Mouse (Mus musculus) heart, embryonic 13.5 days (tissue): Measurements from ENCODE around the gene Acsm2. TPM values are rescaled to one million over a fixed set of nuclear protein-coding genes. Genes with fewer than 3 reads are reported as not detected.

Source experiments
- ATAC-seq: fragments of 200-750 bp; cut with Nextera tagmentation; 2 replicates; pipeline ENCODE4 v1.8.0; 2017; ENCODE audit warnings: moderate TSS enrichment; ENCODE audit not compliant: insufficient number of reproducible peaks, low FRiP score, low TSS enrichment; ENCODE audit errors: extremely low read depth
- H3K27ac ChIP-seq: fragments of 300-500 bp; sonication (generic); replicated peaks from 2 replicates; pipeline ENCODE4 v1.5.1; 2015; ENCODE audit warnings: moderate library complexity, mild to moderate bottlenecking, inconsistent platforms
- H3K27me3 ChIP-seq: fragments of 300-500 bp; sonication (generic); replicated peaks from 2 replicates; pipeline ENCODE4 v1.6.1; 2015; ENCODE audit warnings: mild to moderate bottlenecking, inconsistent platforms
- H3K36me3 ChIP-seq: fragments of 300-500 bp; sonication (generic); 2 replicates; pipeline ENCODE4 v1.6.1; 2015; ENCODE audit warnings: mild to moderate bottlenecking, inconsistent platforms
- H3K4me1 ChIP-seq: fragments of 300-500 bp; sonication (generic); 2 replicates; pipeline ENCODE4 v1.6.1; 2015; ENCODE audit warnings: inconsistent platforms
- H3K4me2 ChIP-seq: fragments of 300-500 bp; sonication (generic); 2 replicates; pipeline ENCODE4 v1.6.1; 2015; ENCODE audit warnings: inconsistent platforms, mild to moderate bottlenecking, moderate library complexity
- H3K4me3 ChIP-seq: fragments of 300-500 bp; sonication (generic); 2 replicates; pipeline ENCODE4 v1.5.1; 2015; ENCODE audit warnings: moderate library complexity, mild to moderate bottlenecking, inconsistent platforms
- H3K9ac ChIP-seq: fragments of 300-500 bp; sonication (generic); 2 replicates; pipeline ENCODE4 v1.6.1; 2015; ENCODE audit warnings: inconsistent platforms, mild to moderate bottlenecking, moderate library complexity
- H3K9me3 ChIP-seq: fragments of 300-500 bp; sonication (generic); 2 replicates; pipeline ENCODE4 v1.6.1; 2016; ENCODE audit warnings: inconsistent platforms
- WGBS: fragments of 180-500 bp; shearing (Covaris S2); methylation state at CpG from one replicate; pipeline ENCODE4 v1.1.7; 2015; ENCODE audit warnings: mixed read lengths; 5-methylcytosine and 5-hydroxymethylcytosine counted together
- polyA plus RNA-seq: library from polyadenylated mRNA; unstranded; fragments of >200 nt; fragmentation: Nextera tagmentation; extraction: Ambion mirVana; gene quantifications from 2 replicates; pipeline ENCODE4 v1.2.1, GENCODE M21; 2015

The Acsm2 gene
- polyA plus RNA-seq, result not detected in 2 replicates

DNA sequence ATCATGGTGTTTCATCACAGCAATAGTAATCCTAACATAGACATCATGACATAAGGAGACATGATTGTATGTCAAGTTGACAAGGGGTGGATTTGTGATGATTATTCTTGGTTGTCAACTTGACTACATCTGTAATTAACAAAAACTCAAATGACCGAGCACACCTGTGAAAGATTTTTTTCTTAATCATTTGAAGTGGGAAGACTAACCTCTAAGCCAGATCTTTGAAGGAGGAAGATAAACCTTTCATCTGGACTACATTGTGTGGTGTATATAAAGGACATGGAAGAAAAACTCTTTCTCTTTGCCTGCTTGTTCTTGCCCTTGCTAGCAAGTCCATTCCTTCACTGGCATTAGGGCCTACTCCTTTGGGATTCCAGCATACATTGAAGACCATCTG is at the start of gene Acsm2:
Acsm2 (plus strand) TSS at position 301 of the 400 bp plus-strand sequence.
- Histone ChIP-seq H3K4me1 (no peaks in the 10 kb centered on the region), H3K27ac (no peak within 1 kb of the TSS), H3K4me2 (no peak within 1 kb of the TSS), H3K36me3 (no peaks in the 10 kb centered on the region), H3K9ac (no peak within 1 kb of the TSS), H3K9me3 (no peaks in the 10 kb centered on the region), H3K4me3 (no peak within 1 kb of the TSS), H3K27me3 (no peaks in the 10 kb centered on the region)
- WGBS, result 50% methylated on average over 1 of the region's 1 CpGs
- ATAC-seq, result no peak

DNA sequence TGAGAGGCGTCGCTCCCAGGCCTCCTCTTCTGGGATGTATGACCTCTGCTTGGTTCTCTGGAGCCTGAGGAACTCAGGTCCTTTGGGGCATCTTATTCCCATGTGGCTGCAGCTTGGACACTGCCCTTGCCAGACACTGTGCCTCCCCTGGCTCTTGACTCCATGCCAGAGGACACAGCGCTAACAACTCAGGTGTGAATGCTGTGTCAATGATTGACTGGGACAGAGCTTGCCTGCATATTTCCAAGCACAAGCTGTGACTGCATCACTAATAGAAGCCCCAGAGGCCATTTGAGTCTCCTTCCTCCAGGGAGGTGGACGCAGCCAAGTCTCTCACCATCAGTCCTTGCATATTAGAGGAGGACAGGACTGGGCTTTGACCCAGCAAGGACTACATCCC is 43.0 kb upstream of the Acsm2 start:
- H3K9ac ChIP-seq, result no peak overlapping the region
- WGBS, result 81% methylated on average over 4 of the region's 4 CpGs
- peaks cover 15% of the 10 kb centered on the region for H3K27me3 ChIP-seq
- no peak overlapping the region for H3K4me2 ChIP-seq
- no peak overlapping the region for H3K4me3 ChIP-seq
- H3K4me1 ChIP-seq, result no peaks in the 10 kb centered on the region
- no peak for ATAC-seq
- H3K36me3 ChIP-seq, result no peaks in the 10 kb centered on the region
- H3K9me3 ChIP-seq, result no peaks in the 10 kb centered on the region
- H3K27ac ChIP-seq, result no peak overlapping the region

DNA sequence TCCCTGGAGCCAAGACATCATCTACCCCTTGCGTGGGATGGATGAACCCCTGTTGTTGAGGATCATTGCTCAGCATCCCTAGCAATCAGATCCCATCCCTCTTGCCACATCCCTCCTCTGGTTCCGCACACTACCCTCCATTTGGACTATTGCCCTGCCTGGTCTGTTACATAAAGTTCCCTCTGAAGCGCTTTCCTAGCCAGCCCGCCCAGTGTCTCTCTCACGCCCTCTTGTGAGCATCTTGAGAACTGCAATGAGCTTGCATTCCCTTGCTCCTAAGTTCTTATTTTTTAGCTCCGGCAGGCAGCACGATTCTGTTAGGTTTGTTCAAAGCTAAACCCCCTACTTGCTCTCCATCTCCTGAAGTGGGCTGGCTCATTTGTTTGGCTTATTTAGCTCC is 41.1 kb upstream of the Acsm2 start:
- 32% methylated on average over 7 of the region's 7 CpGs for WGBS
- Histone ChIP-seq H3K4me3 (no peak overlapping the region), H3K36me3 (no peaks in the 10 kb centered on the region), H3K9me3 (no peaks in the 10 kb centered on the region), H3K27ac (no peak overlapping the region), H3K4me1 (no peaks in the 10 kb centered on the region), H3K4me2 (no peak overlapping the region), H3K27me3 (peaks cover 15% of the 10 kb centered on the region), H3K9ac (no peak overlapping the region)
- ATAC-seq, result no peak

DNA sequence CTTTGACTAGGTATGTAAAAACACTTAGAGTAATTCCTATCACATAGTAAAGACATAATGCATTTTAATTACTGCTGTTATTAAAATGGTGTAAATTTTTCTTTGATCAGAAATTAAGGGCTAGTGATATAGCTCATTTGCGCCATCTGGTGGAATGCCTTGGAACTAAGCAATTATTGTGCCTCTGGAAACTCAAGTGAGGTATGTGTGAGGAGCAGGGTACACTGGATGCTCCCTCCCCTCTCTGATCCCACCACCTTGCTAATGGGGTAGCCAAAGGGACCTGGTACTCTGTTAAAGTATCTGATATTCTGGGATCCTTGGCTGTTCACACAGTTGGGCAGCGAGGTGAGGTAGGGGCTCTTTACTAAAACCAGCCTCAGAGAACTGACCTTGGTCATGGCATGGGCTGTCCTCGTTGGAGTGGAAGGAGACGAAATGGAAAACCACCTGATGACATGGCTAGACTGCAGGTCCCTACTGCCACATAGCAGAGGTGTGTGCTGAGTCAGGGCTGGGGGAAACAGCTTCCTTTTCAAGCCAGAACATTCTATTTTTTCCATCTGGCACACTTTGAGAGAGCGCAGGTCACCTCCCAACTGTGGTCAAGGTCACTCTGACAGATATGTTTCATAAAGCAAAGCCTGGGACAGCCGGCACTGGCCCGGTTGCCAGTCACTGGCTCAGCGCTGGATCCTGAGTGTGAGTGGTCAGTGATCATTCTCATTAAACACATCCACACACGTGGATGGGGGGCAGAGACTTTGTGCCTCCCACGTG is 38.5 kb upstream of the Acsm2 start:
- no peak overlapping the region for H3K27ac ChIP-seq
- no peak for ATAC-seq
- 60% methylated on average over 10 of the region's 10 CpGs for WGBS
- H3K4me2 ChIP-seq, result no peak overlapping the region
- no peaks in the 10 kb centered on the region for H3K36me3 ChIP-seq
- peaks cover 22% of the 10 kb centered on the region for H3K27me3 ChIP-seq
- H3K9me3 ChIP-seq, result no peaks in the 10 kb centered on the region
- H3K4me3 ChIP-seq, result no peak overlapping the region
- no peak overlapping the region for H3K9ac ChIP-seq
- H3K4me1 ChIP-seq, result no peaks in the 10 kb centered on the region

DNA sequence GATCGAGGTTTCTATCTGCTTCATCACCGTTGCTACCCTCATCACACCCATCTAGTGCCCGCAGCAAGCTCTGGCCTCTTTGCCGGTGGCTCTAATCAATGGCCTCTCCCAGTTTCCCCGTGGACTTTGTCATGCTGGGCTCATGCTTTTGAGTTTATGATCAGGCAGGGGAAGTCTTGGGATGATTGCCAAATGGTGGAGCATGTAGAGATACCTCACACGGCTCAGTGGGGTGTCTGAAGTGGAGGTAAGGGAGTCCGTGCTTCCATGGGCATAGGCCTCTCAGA is 37.9 kb upstream of the Acsm2 start:
- Histone ChIP-seq H3K4me3 (no peak overlapping the region), H3K27me3 (peaks cover 22% of the 10 kb centered on the region), H3K9me3 (no peaks in the 10 kb centered on the region), H3K4me1 (no peaks in the 10 kb centered on the region), H3K9ac (no peak overlapping the region), H3K36me3 (no peaks in the 10 kb centered on the region), H3K4me2 (no peak overlapping the region), H3K27ac (no peak overlapping the region)
- WGBS, result 72% methylated on average over 7 of the region's 7 CpGs
- ATAC-seq, result no peak

DNA sequence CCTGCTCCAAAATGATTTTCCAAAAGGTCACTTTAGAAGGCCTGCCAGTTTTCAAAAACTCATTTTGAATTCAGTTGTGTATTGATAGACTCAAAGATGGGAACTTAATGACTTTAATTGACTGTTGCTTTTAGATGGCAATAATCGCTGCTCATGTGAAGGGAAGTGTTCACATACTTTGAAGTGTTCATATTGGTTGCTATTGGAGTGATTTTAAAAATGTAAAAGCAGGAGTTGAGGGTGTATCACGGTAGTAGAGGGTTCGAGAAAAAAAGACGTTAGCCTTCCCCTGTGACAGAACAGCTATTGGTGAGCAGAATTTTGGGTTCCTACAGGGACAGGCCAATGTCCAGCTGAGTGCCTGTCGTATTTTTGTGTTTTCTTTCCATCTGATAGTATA is 35.0 kb upstream of the Acsm2 start, which contains the start of gene Acsm5:
Acsm5 (plus strand) TSS at position 301 of the 400 bp plus-strand sequence.
- H3K36me3 ChIP-seq, result no peaks in the 10 kb centered on the region
- no peak within 1 kb of the TSS for H3K4me2 ChIP-seq
- no peaks in the 10 kb centered on the region for H3K4me1 ChIP-seq
- WGBS, result 62% methylated on average over 5 of the region's 5 CpGs
- no peaks in the 10 kb centered on the region for H3K9me3 ChIP-seq
- no peak within 1 kb of the TSS for H3K27ac ChIP-seq
- no peak within 1 kb of the TSS for H3K4me3 ChIP-seq
- ATAC-seq, result no peak
- H3K27me3 ChIP-seq, result peaks cover 16% of the 10 kb centered on the region
- no peak within 1 kb of the TSS for H3K9ac ChIP-seq

DNA sequence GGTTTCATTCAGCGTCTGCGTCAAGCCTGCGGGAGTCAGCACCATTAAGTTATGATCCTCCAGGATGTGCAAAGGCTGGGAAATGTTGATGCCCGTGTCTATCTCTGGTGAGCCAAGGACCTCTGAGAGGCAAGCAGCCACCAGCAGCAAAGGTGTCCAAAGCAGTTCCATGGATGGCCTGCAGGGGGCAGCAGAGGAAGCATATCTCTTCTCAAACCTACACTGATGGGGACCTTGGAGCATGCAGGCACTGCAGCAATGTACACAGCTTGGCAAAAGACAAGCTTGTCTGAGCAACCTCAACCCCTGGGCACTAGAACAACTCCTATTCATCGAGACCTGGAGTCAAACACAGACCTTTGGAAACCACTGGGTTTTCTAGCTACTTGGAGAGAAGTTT is 34.5 kb upstream of the Acsm2 start:
- Histone ChIP-seq H3K4me2 (no peak overlapping the region), H3K4me3 (no peak overlapping the region), H3K4me1 (no peaks in the 10 kb centered on the region), H3K27ac (no peak overlapping the region), H3K27me3 (peaks cover 11% of the 10 kb centered on the region; the same call in 1 of the 2 replicates), H3K36me3 (no peaks in the 10 kb centered on the region), H3K9me3 (no peaks in the 10 kb centered on the region), H3K9ac (no peak overlapping the region)
- WGBS, result 38% methylated on average over 5 of the region's 5 CpGs
- no peak; the same call in 1 of the 2 replicates for ATAC-seq

DNA sequence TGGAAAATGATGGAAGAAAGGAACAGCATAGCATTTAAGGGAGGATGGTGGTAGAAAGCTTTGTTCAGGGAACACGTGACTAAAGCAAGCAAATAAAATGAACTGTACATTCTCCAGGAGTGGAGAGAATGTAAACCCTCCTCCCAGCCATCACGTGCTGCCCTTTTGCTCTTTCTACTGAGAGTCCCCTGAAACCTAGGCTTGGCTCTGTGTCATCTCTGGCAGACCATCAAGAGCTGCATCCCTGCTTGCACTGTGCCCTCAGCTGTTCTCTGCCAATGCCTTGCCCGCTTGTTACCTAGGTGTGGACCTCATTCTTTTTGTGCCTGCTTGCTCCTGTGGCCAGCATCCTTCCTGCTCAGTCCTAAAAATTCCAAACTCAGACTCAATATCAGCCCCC is 32.3 kb upstream of the Acsm2 start:
- no peak overlapping the region for H3K9ac ChIP-seq
- H3K27ac ChIP-seq, result no peak overlapping the region
- no peak for ATAC-seq
- H3K9me3 ChIP-seq, result no peaks in the 10 kb centered on the region
- WGBS, result 70% methylated on average over 3 of the region's 3 CpGs
- no peaks in the 10 kb centered on the region for H3K36me3 ChIP-seq
- H3K4me1 ChIP-seq, result no peaks in the 10 kb centered on the region
- no peak overlapping the region for H3K4me2 ChIP-seq
- no peak overlapping the region for H3K4me3 ChIP-seq
- peaks cover 8% of the 10 kb centered on the region; the same call in 1 of the 2 replicates for H3K27me3 ChIP-seq

DNA sequence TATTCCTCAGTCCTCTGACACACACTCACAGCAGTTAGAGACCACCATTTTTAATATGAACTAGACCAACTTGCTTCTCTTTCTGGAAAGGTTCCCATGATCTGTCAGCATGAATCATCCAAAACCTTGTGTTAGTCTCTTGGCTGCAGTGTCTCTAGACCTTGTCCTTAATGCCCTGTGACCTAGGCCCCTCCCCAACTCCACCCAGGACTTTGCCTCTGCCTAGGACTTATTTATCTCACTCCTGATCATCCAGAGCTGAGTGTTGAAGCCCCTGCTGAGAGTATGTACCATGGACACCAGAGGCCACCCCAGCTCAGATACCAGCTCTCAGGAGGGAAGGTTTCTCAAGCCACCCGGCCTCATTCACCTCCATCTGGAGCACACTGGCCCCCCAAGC is 31.8 kb upstream of the Acsm2 start:
- Histone ChIP-seq H3K36me3 (no peaks in the 10 kb centered on the region), H3K4me2 (no peak overlapping the region), H3K4me1 (no peaks in the 10 kb centered on the region), H3K4me3 (no peak overlapping the region), H3K27me3 (peaks cover 8% of the 10 kb centered on the region; the same call in 1 of the 2 replicates), H3K9ac (no peak overlapping the region), H3K27ac (no peak overlapping the region), H3K9me3 (no peaks in the 10 kb centered on the region)
- 67% methylated on average over 1 of the region's 1 CpGs for WGBS
- no peak for ATAC-seq

DNA sequence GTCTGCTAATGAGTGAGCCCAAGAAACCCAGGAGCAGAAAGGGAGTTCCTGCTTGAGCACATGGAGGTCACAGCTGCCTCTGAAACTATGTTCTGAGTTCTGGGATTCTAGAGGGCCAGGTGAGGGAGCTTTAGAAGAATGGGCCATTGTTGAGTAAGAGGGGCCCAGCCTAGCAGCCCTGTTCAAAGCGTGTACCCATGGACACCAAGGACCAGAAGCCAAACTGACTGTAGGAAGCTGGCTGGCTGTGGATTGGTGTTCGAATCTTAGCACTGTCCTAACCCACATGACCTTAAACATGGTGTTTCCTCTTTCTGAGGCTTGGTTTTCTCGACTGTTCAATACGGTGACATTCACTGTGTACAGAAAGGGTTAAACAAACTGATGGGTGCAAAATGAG is 30.8 kb upstream of the Acsm2 start, which contains the start of gene Pdilt:
Pdilt (minus strand) TSS at position 101 of the 400 bp plus-strand sequence.
- 64% methylated on average over 4 of the region's 4 CpGs for WGBS

DNA sequence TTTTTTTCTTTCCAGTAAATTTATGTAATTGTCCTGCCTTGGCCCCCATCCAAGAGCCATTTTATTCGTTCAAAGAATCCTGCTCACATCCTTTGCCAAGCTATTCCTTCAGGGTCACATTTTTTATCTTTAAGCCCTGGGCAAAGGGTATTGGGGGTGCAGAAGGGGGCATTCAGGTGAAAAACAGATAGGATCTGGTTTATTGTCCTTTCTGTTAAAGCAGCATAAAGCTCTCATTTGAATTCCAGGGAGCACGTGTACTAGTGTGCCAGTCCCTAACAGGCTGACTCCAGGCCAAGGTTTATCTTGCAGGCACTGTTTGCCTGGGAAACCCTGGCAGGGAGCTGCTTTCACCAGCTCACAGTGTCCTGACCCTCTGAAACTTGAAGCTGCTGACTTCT is 28.3 kb upstream of the Acsm2 start:
- Histone ChIP-seq H3K4me1 (no peaks in the 10 kb centered on the region), H3K27ac (no peak overlapping the region), H3K4me3 (no peak overlapping the region), H3K36me3 (no peaks in the 10 kb centered on the region), H3K4me2 (no peak overlapping the region), H3K9me3 (no peaks in the 10 kb centered on the region), H3K9ac (no peak overlapping the region), H3K27me3 (no peaks in the 10 kb centered on the region)
- no peak for ATAC-seq
- 31% methylated on average over 2 of the region's 2 CpGs for WGBS

More for the DNA sequence above, 30.8 kb upstream of the Acsm2 start, which contains the start of gene Pdilt:
- no peak for ATAC-seq
- Histone ChIP-seq H3K27ac (no peak within 1 kb of the TSS), H3K27me3 (peaks cover 7% of the 10 kb centered on the region; the same call in 1 of the 2 replicates), H3K4me3 (no peak within 1 kb of the TSS), H3K4me1 (no peaks in the 10 kb centered on the region), H3K9ac (no peak within 1 kb of the TSS), H3K9me3 (no peaks in the 10 kb centered on the region), H3K36me3 (no peaks in the 10 kb centered on the region), H3K4me2 (no peak within 1 kb of the TSS)

DNA sequence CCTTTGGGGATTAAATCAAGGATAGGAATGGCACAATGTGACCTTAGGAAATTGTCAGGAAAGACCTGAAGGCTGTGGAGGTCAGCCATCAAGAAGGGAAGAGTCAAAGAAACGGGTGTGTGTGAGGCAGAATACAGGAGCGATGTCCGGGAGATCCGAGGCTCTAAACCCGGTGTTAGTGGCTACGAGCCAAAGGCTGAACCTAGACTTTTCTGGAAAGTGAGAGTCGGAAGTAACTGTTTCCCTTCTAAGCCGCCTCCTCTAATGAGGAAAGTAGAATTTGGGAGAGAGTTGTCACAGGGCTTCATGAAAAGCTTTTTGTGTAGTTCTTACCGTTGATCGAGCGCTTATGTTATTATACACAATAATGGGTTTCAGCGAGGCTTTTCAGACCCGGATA is 27.7 kb upstream of the Acsm2 start:
- Histone ChIP-seq H3K4me2 (no peak overlapping the region), H3K9me3 (no peaks in the 10 kb centered on the region), H3K27ac (no peak overlapping the region), H3K4me1 (no peaks in the 10 kb centered on the region), H3K4me3 (no peak overlapping the region), H3K9ac (no peak overlapping the region), H3K36me3 (no peaks in the 10 kb centered on the region), H3K27me3 (no peaks in the 10 kb centered on the region)
- 70% methylated on average over 13 of the region's 13 CpGs for WGBS
- ATAC-seq, result no peak
